Mouse (Mus musculus) heart, postnatal 25 days (tissue): ENCODE measurements around the gene Abracl. TPM values are rescaled to one million over a fixed set of nuclear protein-coding genes. Genes with fewer than 3 reads are reported as not detected.
A peak's percentile ranks its signal among the peaks of the same experiment; 100 is the strongest.

ENCODE experiments used
- DNase-seq: peaks from one replicate; pipeline ENCODE4 v3.0.0; 2022; ENCODE audit warnings: low spot score
- intact Hi-C: fragments of 180-260 bp; cut with DNase I; formaldehyde crosslinking; loops from one replicate; pipeline ENCODE4 v1.15.1; 2025
- total RNA-seq, 2 experiments: library from RNA; stranded (reverse); gene quantifications; 2 replicates each; pipeline ENCODE4 v1.2.3; 2021

Gene Abracl
- 10 to 100 TPM; 28.1 to 37.9 TPM for total RNA-seq

- DNase-seq: peak; percentile 56
- intact Hi-C loops: loop anchor here (2.0 to 5.0 kb wide), 2 partner anchors 32 to 76 kb away; partner anchors contain the start of genes Heca and Reps1
These were observed at the start of gene Abracl for GRCm38 (mm10) chr10:18022741-18023347. Gene Abracl (minus strand): TSS chr10:18023288.

DNA sequence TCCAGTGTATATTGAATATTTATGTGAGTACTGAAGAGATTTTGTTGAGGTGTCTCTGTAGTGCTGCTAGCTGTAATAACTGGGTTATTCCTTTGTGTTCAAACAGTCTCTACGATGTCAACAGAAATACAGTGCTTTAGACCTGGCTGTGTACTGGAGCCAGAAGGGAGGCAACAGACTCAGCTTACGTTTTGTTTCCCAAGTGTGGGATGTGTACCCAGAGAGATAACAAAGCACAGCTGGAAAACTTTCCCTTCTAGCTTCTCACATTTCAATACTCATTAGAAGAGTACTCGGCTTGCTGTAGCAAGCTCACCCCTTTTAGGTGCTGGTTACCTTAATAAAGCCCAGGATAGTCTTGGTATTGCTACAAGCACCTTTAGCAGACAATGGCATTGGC lies 49.8 kb upstream of the Abracl start:
- DNase-seq: no peak
- intact Hi-C loops: no loop called here

DNA sequence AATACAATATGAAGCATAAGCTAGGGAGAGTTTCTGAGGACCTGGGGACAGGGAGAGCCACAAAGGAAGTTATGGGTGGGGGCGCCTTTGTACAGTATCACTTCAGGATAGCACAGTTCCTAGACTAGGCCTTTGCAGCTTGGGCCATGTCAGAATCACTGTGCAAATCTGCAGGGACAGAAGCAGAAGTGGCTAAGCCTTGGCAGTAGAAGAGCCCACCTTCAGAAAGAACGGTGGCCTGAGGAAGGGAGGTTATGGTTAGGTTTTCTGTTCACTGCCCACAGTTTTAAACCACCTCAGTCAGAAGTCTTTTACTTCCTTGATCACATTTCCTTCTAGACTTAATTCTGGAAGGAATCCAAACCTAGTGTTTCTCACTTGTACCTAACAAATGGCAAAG lies 47.5 kb upstream of the Abracl start:
- intact Hi-C loops: no loop called here
- DNase-seq: no peak

DNA sequence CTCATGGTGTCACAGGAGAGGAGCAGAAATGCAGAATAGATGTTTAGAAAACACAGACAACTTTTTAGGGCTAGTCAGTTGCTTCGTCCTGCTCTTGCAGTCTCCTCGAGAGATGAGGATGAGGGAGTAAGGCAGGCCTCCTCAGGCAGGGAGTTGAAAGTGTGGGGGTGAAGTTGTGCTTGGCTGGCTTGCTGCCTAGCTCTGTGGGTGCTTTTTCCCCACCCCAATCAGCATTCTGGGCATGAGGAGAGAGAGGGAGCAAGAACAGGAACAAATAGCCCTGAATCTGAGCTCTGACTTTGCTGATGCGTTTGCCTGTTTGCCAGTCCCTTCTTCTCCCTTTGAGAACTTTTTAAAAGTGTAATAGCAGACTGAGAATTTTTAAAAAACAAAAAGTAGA lies 47.1 kb upstream of the Abracl start:
- intact Hi-C loops: no loop called here
- peak; percentile 16 for DNase-seq

- intact Hi-C loops: no loop called here
- DNase-seq: no peak
These were observed 46.5 kb upstream of the Abracl start for GRCm38 (mm10) chr10:18069576-18069975.

DNA sequence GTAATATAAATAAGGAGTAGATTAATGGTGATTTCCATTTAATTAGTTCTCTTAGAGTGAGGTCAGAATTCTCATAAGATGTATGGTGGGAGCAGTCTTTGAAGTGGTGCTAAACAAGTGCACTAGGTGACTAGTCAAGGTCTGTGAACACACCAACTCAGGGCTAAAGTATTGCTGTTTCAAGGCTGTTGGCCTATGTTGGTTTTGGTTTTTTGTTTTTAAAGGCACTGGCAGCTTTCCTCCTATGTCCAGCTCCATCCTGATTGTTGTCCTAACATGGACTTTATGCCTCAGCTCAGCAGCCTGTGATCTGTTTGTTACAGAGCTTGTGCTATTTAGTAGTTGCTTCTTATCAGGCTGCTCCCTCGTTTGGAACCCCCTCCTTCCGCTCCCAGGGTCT lies 45.8 kb upstream of the Abracl start:
- DNase-seq: no peak
- intact Hi-C loops: no loop called here

GRCm38 (mm10) chr10:18067761-18068446 lies 44.8 kb upstream of the Abracl start:
- no peak for DNase-seq
- intact Hi-C loops: no loop called here

- intact Hi-C loops: no loop called here
- no peak for DNase-seq
These were observed 42.9 kb upstream of the Abracl start for GRCm38 (mm10) chr10:18066031-18066439.

- intact Hi-C loops: no loop called here
- no peak for DNase-seq
These were observed 41.6 kb upstream of the Abracl start for GRCm38 (mm10) chr10:18064606-18065228.

- intact Hi-C loops: no loop called here
- no peak for DNase-seq
These were observed 38.4 kb upstream of the Abracl start for GRCm38 (mm10) chr10:18061533-18061932.

DNA sequence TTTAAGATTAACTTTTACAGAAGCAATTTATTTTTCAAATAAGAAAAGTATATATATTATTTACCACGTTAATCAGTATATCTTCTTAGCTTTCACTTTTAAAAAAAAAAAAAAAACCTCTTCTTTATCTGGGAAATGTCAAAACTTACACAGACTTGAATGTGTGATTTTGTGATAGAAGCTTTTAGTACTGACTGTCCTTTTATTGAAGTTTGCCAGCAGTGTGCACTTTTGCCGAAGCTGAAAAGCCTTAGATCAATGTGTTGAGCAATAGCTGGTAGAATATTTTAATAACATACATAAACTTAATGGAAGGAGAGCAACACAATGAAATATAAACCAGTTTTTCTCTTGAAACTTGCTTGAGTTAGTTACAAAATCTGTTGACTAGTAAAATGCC lies 37.7 kb upstream of the Abracl start:
- intact Hi-C loops: no loop called here
- DNase-seq: no peak

DNA sequence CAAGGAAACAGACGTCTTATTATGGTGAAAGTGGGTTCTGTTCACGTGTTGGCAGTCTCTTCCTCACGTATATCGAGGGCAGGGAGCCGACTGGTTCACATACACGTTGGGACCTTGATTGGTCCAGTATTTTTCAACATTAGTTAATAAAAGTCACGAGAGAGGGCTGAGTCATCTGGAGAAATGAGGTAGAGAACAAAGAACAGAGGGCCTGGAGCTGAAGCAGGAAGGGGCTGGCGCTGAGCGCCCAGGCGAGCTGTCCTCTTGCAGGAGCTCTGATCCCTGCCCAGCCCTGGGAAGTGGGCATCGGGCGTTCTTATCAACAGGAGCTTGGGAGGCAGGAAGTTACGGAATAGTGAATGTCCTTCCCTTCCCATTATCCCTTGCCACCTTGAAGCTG lies 36.7 kb upstream of the Abracl start:
- intact Hi-C loops: loop anchor here (5.0 kb wide), 2 partner anchors 47 to 328 kb away; no protein-coding TSS in a partner anchor

DNA sequence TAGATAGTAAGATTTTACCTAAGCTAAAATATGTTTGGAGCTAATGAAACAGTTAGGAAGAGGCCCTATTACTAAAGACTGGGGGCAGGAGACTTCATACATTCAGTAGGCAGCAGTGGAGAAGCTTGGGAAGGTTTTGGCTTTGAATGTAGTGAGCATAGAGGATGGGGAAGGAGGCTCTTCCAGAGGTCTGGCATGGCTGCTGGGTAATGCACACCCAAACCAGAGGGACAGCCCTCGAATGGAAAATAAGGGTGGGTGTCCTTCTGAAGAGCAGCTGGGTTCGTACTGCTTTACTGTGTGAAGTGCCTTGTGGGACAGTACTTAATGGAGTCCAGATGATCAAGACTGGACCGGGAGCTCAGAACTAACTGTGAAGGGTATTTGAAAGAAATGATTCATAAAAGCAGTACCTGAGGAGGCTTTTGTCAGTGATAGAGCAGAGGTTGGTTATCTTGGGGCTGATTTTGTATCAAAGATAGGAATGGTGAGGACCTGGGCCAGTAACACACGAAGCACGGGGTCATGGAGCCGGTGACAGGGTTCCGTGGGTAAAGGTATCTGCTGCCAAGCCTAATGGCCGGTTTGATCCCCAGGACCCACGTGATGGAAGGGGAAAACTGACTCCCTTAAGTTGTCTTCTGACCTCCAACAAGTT lies 35.7 kb upstream of the Abracl start:
- intact Hi-C loops: loop anchor here (5.0 kb wide), 2 partner anchors 48 to 327 kb away; no protein-coding TSS in a partner anchor
- no peak for DNase-seq

More for the DNA sequence above, 36.7 kb upstream of the Abracl start:
- no peak for DNase-seq

GRCm38 (mm10) chr10:18056391-18056745 lies 33.3 kb upstream of the Abracl start:
- DNase-seq: no peak
- intact Hi-C loops: loop anchor here (5.0 kb wide), 2 partner anchors 51 to 324 kb away; no protein-coding TSS in a partner anchor

- intact Hi-C loops: loop anchor here (1.0 to 5.0 kb wide), 4 partner anchors 33 to 324 kb away; partner anchors contain the start of gene Abracl
- DNase-seq: no peak
These were observed 32.8 kb upstream of the Abracl start, which contains the start of gene Reps1 for GRCm38 (mm10) chr10:18055696-18056390. Gene Reps1 (plus strand): TSS chr10:18055861.

GRCm38 (mm10) chr10:18055009-18055695 lies 32.1 kb upstream of the Abracl start:
- intact Hi-C loops: loop anchor here (1.0 to 5.0 kb wide), 4 partner anchors 32 to 323 kb away; partner anchors contain the start of gene Abracl
- DNase-seq: peak; percentile 75

- intact Hi-C loops: no loop called here
- no peak for DNase-seq
These were observed 24.5 kb upstream of the Abracl start for GRCm38 (mm10) chr10:18047380-18048146.

DNA sequence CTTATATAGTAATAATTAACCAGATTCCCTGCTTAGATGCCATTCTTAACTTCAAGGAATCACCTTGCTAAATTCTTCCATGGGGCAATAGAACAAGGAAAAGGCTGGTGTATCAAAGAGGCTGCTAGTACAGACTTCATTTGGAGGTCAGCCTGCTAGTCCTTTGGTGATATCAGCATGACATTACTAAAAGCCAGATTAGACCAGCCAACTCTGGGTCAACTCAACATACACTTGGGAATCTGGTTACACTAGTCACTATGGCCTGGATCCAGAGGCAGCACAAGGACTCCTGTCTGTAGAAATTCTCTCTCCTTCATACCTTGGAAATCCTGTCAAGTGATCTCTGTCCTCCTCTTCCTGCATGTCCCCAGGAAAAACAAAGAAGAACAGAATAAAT lies 23.3 kb upstream of the Abracl start:
- no peak for DNase-seq
- intact Hi-C loops: no loop called here
